ENCODE assay signal across 8 mouse cellular contexts in genomic region chr2:173659057-173659925, GRCm38 (mm10). TPM values are rescaled to one million over a fixed set of nuclear protein-coding genes. Genes with fewer than 3 reads are reported as not detected.
DNase-seq lines count a peak whose midpoint lies in the region; ATAC-seq lines count a peak whose summit lies in the region.

Rab22a (plus strand) TSS chr2:173659760.

- peak; percentile 99 for DNase-seq in adrenal gland, adult (ENCODE audit: inconsistent age in 2 of 2, low spot score in 1 of 2)
- DNase-seq in embryo, embryonic 10.5 days (ENCODE audit: low spot score) = peak; percentile 100
- DNase-seq in gastrocnemius, postnatal 14 days = peak; percentile 97
- DNase-seq in left cerebral cortex, postnatal 10 days (ENCODE audit: extremely low spot score in 1 of 2, low spot score in 2 of 2) = peak; percentile 95 to 98
- DNase-seq in right cerebral cortex, postnatal 25 days = peak; percentile 98
- DNase-seq in urinary bladder, postnatal 4 days (ENCODE audit: low spot score in 2 of 2) = peak; percentile 97 to 98

- intact Hi-C loops in gastrocnemius, postnatal 14 days (cut with DNase I; ENCODE audit: low total_unique reads) = no loop called here
- intact Hi-C loops in left cerebral cortex, postnatal 10 days (cut with DNase I) = no loop called here

- peak; percentile 89 for ATAC-seq in inflammation-experienced regulatory T-cells, adult 6 months
- ATAC-seq in megakaryocyte-erythroid progenitor cell, adult 5-6 weeks (replicated peaks; ENCODE audit: low FRiP score, low TSS enrichment, poor library complexity, severe bottlenecking) = peak; percentile 75

RNA-seq across cellular contexts. Expression of gene Rab22a, which starts in this region (rescaled TPM):
- total RNA-seq in gastrocnemius, postnatal 14 days (2021) = 10 to 100 TPM; 21.5 to 22.5 TPM
- polyA plus RNA-seq in inflammation-experienced regulatory T-cells, adult 6 months (2017; shearing (Covaris generic)) = 1 to 10 TPM; 5.6 to 8.7 (median 8.6) TPM
- 10 to 100 TPM; 24.4 to 26.2 TPM for total RNA-seq in left cerebral cortex, postnatal 10 days (2021)
- 18.1 and 20.7 TPM in 2 replicates for total RNA-seq in megakaryocyte-erythroid progenitor cell, adult 5-6 weeks (2014; fragmentation: Nextera tagmentation)
- total RNA-seq in megakaryocyte-erythroid progenitor cell, adult 5-6 weeks (2017) = 13.3 and 16.8 TPM in 2 replicates

Comparison
In these comparisons a context has a peak if more than half of its experiments do, and no peak if none do; other contexts are left out.
1. Peak in every context shown above with its lines: DNase-seq and ATAC-seq.